Mouse (Mus musculus): Measurements from ENCODE around the gene Ncoa3.

The Ncoa3 gene

DNA sequence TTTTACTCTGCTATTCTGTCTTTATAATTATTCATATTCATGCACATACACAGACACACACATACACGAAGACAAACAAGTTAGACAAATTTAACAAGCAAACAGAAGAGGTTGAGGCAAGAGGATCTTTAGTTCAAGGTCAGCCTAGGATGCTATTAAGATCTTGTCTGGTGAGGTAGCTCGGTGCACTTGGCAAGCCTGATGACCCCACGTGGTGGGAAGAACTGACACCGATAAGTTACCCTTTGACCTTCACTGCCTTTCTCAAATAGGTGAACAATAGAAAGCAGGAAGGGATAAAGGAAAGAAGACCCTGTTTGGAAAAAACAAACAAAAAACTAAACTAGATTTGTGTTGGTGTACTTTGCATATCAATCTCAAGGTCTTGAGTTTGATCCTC is 10.0 kb downstream of the Ncoa3 start:
- DNase-seq (ENCODE audit: low read depth, low spot score), result no peak

DNA sequence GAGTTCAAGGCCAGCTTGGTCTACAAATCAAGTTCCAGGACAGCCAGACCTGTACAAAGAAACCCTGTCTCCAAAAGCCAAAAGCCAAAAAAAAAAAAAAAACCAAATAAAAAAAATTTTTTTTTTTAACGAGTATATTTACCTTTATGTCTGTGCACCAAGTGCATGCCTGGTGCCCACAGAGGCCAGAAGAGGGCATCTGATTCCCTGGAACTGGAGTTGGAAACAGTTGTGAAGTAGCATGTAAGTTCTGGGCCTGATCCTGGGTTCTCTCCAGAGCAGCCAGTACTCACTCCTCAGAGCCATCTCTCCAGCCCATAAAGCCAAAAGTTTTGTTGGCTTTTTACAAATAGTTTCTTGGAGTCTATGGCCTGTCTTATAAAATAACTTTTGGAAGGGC is 10.6 kb downstream of the Ncoa3 start:
- no peak for DNase-seq (ENCODE audit: low read depth, low spot score)

DNA sequence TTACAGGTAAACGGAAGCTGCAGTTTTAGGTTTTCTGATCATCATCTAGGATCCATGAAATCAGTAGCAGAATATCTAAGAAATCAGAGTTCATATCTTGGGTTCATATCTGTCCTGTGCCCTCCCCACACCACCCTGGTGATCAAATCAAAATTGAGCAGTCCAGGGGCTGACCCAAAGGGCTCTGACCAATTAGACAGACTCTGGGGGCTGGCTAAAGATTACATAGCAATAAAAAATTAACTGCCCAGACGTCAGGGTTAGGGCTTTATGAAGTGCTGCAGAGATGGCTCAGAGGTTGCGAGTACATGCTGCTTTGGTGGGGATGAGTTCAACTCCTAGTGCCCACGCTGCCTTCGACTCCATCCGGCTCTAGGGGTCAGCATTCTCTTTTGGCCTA is 14.6 kb downstream of the Ncoa3 start:
- DNase-seq (ENCODE audit: low read depth, low spot score), result no peak

DNA sequence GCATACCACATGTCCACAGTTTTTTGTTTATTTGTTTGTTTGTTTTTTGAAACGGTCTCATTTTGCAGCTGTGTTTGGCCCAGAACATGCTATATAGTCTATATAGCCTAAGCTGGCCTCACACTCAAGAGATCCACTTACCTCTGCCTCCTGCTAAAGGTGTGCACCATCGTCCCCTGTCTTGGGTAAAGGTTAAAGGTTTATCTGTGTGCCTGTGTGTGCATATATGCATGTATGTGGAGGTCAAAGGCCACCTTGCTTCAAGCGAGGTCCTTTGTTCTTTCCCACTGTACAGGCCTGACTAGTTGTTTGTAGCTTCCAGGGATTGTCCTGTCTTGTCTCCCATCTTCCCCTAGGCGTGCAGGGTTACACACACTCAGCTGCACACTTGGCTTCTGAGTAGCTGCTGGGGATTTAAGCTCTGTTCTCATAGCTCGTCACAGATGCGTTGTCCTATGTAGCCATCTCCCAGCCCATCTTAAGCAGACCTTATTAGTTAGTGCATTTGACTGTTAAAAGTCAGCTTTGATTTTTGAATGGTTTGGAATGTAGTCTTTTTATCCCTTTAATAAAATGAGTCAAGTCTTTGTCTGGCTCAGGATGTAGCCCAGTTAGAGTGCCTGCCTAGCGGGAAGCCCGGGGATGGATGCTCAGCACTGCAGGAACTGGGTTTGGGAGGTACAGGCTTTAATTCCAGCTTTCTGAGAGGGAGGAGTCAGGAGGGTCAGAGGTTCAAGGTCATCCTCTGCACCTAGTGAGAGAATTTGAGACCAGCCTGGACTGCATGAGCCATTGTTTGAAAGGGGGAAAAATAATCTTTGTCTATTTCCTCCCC is 16.3 kb downstream of the Ncoa3 start:
- DNase-seq (ENCODE audit: low read depth, low spot score), result no peak

DNA sequence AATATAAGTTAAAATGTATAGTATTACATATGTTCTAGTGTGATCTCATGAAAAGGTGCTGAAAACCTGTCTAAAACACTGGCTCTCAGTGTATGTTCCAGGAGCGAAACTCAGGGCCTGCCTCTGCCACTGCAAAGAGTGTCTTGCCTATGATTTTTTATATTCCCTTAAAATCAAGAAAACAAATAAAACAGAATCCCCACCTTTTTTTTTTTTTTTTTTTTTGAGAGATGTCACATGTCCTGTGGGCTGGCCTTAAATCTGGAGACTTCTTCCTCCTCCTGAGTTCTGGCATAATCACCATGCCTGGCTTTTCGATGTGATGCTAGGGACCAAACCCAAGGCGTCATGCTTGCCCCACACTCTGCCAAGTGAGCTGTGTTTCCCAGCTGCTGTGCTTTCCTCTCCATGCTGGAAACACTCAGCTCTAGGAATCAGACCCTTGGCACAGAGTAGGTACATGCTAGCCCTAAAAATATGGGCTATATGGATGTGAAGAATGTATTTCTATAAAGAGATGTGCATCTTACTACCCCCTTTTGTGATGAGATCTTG is 17.0 kb downstream of the Ncoa3 start:
- DNase-seq (ENCODE audit: low read depth, low spot score), result no peak

DNA sequence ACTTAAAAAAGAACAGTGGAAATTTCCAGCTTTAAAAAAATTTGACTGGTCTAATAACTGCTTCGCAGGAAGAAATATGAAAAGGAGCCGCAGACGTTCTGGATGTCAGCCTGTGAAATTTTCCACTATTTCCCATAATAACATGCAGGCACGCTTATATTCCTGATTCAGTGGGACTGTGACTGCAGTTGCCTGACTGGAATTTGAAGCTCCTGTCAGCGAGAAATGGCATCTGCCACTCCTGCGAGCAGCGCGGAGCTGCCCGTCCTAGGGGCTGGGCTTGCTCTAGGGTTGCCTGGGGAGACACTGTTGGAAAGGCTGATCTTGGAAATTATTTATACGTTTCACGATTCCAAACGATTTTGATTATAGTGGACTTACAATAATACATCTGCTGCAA is 17.9 kb downstream of the Ncoa3 start:
- DNase-seq (ENCODE audit: low read depth, low spot score), result no peak

DNA sequence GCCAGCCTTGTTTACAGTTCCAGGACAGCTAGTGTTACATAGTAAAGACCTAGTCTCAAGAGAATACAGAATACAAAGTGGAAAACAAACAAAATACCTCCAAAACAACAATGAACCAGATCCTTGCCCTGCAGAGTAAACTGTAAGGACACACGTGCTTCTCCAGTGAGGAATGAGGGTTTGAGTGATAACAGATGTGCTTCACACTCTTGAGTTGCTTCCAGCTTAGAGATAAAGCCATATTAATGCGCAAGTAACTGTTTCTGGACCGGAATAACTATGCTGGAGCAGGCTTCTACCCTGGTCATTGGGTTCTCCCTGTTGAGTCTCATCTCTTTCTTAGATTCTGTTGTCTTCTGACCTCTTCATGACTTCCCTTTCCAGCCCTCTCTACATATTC is 19.0 kb downstream of the Ncoa3 start:
- no peak for DNase-seq (ENCODE audit: low read depth, low spot score)

DNA sequence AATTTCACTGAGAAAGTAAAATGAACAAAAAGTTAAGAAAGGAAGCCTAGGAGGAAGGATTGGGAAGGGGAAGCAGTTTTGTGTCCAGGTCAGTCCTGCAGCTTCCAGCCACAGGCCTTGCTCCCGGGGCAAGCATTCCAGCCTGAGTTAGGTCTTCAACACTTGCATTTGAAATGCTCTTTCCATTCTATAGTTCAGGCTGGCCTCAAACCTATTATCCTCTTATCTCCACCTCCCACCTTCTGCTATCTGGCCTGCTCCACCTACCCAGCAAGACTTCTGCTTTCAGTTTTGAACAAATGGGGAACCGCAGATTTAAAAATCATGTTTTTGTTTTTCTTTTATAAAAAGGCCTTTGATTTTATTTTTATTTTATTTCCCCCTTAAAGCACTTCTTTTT is 19.7 kb downstream of the Ncoa3 start:
- DNase-seq (ENCODE audit: low read depth, low spot score), result no peak

DNA sequence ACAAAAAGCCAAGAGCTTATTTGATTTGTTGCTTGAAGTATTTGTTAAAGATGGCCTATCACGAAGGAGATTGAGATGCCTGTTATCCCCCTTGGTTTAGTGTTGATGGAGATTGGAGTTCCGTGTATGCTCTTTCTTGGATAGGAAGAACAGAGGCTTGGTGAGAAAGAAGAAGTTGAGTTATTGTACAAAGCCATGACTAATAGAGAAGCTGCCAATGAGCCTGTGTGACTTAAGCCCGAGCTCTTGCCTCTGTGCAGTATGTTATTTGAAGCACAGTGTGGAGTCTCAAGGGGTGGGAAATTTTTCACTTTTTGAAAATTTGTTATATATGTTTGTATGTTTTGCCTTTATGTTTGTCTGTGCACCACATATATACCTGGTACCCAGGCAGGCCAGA is 26.3 kb downstream of the Ncoa3 start:
- DNase-seq (ENCODE audit: low read depth, low spot score), result no peak

DNA sequence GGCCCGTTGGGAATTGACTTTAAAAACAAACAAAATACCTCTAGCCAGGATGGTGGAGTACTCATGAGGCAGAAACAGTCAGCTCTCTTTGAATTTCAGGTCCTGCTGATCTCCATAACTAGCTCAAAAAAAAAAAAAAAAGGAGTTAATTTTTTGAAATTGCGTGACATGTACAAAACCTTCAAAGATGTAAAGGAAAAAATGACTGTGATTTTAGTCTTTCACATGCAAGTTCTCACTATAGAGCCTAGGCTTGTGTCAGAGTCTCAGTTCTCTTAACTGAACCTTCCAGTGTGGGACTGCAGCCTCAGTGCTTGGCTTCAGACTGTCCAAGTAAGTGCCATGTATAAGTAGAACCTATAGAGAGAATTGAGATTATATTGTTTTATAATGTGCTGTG is 27.6 kb downstream of the Ncoa3 start:
- no peak for DNase-seq (ENCODE audit: low read depth, low spot score)

DNA sequence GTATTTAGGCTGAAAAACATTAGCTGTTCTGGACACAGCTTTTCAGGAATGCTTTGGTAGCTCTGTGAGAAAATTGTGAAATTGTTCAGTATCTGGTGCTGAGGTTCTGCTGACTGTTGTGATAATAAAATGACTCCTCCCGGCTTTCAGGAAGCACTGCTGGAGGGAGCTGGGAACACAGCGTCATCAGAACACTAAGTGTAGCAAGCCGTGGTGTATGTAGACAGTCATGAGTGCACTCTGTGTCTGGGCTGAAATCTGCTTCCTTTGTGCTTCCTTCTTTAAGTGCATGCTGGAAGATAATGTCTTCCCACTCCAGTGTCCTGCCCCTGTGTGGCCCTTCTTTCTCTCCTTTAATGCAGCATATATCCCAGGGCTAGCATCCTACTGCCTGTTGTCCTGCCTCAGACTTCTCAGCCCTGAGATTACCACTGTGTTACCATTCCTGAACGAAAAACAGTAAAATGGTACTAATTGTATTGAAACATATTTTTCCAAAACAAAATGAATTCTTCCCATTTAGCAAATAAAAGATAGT is 28.7 kb downstream of the Ncoa3 start:
- DNase-seq (ENCODE audit: low read depth, low spot score), result no peak

DNA sequence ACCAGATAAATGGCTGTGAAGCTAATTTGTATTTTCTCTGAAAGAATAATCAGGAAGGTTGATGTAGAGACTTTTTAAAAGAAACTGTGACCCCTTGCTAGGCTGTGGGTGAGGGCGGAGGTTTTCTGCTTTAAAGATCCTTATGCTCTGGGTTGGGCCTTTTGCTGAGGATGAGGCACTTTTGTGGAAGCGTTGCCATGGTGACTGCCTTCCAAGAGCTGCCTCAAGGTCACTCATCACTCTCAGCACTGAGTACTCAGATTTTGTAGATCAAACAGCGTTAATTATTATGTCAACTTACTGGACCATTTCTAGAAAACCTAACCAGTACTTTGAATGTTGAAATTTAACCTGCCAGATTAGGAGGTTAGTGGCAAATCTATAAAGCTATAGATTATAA is 29.2 kb downstream of the Ncoa3 start:
- DNase-seq (ENCODE audit: low read depth, low spot score), result no peak

DNA sequence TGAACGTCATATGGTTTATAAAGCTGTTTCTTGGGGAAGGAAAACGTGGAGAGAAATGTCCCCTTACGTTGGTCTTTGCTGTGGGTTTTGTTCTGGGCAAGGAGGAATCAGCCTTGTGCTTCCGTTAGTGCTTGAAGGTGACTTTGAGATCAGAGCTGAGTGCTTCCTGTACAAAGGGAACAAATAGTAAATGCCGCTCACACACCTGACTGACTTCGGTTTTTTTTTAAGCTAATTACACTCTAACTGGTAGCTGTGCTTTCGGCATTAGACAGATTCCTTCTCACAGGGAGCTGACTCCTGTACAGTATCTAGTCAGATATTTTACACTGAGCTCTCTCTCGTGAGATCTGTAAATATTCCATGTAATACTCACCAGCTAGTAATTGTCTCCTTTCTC is 29.9 kb downstream of the Ncoa3 start:
- no peak for DNase-seq (ENCODE audit: low read depth, low spot score)

DNA sequence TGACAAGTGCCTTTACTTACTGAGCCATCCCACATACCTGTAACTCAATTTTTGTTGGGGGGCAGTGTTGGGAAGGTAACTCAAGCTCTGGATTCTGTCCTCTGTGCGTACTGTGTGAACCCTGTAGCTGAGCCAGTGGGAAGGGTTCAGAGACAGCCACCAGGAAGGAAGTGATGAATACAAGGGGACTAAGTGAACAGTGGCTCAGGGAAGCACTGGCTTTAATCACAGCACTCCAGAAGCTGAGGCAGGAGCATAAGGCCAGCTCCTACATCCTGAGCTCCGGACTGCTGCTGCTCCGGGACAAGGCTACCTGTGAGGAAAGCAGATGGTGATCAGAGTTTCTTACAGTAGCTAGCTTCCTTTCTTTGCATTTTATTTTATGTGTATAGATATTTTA is 31.6 kb downstream of the Ncoa3 start:
- no peak for DNase-seq (ENCODE audit: low read depth, low spot score)

DNA sequence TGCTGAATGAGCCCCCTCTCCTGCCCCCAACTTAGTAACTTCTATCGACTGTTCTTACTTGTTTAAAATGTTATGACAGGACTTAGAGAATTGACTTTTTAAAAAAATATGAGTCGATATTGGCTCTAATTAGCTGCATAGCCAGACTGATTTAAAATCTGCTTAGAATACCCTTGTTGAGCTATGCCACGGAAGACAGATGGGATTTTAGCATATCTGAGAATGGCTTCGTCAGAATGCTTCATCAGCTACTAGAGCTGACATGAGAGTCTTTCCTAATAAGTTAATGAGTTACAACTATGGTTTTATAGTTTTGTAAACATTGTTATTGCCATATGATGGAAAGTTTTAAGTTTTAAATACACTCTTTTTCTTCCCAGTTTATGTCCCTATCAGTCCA is 32.2 kb downstream of the Ncoa3 start:
- no peak for DNase-seq (ENCODE audit: low read depth, low spot score)

DNA sequence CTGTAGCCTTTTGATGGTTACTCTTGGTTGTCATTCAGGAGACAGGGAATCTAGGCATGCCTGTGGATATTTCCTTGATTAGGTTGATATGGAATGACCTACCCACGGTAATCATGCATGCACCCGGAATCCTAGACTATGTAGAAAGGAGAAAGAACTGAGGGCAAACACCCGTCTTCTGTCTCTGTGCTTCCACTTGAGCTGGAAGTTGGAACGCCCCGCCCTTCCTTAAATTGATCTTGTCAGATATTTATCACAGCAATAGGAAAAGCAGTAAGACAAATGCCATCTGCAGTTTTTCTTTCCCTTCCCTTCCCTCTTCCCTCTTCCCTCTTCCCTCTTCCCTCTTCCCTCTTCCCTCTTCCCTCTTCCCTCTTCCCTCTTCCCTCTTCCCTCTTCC is 33.5 kb downstream of the Ncoa3 start:
- DNase-seq (ENCODE audit: low read depth, low spot score), result no peak

DNA sequence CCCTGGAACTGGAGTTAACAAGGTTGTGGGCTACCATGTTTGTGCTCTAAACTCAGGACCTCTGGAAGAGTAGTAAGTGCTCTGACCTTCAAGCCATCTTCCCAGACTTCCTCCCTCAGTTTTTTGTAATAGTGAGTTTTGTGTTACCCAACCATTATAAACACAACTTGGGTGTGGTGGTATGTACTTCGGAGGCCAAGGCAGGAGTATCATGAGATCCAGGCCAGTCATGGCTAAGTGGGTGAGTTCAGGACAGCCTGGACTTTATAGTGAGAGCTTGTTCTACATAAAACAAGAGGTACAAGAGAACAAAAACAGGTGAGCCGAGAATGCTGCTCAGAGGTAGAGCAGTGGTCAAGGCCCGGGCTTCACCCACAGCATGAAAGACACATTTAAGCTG is 35.4 kb downstream of the Ncoa3 start:
- no peak for DNase-seq (ENCODE audit: low read depth, low spot score)

DNA sequence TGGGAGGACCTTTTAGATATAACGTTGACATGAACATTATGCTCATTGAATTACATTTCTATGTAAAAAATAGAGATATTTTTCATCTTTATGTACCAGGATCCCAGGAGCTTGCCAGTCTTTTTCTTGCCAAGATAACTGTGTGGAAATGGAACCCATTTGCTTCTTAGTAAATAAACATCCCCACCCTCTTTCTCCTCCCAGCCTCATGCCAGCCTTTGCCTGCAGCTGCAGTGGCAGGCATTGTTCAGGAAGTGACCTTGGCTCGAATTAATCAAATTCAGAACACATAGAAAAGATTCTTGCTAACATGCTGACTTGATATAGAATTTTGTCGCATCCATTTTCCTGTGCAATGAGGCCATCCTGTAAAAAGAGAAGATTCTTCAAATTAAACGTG is 36.8 kb downstream of the Ncoa3 start:
- no peak for DNase-seq (ENCODE audit: low read depth, low spot score)

DNA sequence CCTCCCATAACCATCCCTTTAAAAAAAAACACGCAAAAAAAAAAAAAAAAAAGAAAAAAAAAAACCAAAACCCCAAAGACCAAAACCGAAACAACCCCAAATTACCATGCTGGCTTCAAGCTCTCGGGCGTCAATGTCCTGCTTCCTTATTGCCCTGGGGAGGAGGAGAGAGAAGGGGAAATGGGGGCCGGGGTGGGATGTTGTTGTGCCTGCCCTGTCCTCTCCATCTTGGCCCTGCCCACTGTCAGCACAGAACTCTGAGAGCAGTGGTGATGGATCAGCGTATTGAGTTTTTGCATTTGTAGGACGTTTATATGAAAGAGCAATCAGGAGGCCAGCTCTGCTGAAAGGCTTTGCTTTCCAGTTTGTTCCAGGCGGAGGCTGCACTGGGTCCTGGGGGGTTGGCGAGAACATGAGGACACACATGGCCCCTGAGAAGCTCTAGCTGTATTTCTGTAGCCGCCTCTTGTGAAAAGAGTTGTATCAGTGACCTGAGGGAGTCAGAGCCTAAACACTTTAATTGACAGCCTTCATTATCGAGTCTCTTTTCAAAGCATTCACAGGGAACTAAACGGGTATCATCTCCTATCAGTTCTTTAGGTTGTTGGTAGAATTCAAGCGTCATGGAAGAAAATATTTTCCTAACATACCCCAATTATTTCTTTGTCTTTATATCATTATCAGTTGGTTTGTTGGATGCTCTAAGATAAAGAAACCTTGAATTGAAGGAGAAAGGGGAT is 38.0 kb downstream of the Ncoa3 start:
- DNase-seq (ENCODE audit: low read depth, low spot score), result no peak

DNA sequence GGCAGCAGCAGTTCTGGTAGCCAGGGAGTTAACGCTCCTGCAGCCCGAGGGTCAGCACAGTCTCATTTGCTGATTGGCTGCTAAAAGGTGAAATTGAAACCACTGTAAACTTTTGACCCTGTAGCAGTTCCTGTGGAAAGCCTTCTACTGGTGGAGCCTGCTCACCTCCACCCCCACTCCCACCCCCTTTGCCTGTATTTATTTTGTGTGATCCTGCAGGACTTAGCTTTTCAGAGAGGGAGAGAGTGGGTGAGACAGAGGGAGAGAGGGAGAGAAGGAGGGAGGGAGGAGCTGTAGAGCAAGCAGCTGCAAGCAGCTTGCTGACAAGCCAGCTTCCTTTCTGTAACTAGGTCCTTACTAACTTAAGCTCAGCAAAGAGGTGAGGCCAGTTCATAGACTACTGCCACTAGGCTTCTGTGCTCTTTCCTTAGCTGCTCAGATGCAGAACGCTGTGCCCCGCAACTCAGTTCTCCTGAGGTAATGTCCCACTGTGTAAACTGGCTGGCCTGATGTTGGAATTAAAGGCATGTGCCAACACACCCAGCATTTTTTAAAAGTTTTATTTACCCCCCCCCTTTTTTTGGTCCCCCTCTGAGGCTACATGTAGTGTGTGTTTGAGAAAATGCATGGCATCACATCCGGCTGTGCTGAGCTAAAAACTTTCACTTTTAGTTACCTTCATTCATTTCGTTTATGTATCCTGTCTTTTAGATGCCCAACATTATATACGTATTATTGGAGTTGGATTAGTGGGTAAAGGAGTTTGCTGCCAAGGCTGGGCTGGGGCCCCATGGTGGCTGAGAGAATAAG is 38.9 kb downstream of the Ncoa3 start:
- no peak for DNase-seq (ENCODE audit: low read depth, low spot score)

DNA sequence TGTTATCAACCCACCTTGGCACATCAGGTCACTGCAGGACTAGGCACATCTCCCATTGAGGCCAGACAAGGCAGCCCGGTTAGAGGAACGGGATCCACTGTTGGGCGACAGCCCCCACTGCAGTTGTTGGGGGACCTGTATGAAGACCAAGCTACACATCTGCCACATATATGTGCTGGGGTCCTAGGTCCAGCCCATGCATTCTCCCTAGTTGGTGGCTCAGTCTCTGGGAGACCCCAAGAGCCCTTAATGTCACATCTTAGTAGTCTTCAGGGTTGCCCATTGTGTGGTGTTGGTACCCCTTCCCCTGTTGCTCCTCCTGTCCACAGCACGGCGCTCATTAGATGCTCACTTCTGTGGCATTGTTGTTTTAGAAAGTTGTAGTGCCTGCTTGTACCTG is 40.2 kb downstream of the Ncoa3 start:
- no peak for DNase-seq (ENCODE audit: low read depth, low spot score)

DNA sequence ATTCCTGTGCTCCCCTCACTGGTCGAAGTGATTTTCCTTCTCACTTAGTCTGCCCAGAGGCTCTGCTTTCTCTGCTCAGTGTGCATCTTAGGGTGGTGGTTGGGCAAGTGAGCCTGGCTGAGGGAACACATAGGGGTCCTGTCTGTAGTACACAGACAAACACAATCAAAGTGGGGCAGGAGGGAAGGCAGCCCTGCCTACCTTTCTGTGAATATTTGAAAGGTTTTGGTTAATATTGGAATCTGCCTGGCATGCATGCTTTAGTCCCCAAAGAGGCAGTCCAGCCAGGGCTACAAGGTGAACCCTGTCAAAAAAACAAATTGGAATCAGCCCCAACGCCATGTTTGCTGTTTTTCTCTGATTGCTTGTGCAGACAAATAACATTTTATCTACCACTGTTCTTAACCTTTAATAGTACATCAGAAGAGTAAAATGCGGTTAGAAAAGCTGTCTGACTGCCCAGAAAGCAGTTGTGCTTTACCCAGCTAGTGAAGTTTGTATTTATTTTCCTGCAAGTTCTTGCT is 42.6 kb downstream of the Ncoa3 start:
- DNase-seq (ENCODE audit: low read depth, low spot score), result no peak
